Mouse (Mus musculus) lung, postnatal 0 days (tissue): ENCODE results near the gene Mblac1. TPM values are rescaled to one million over a fixed set of nuclear protein-coding genes. Genes with fewer than 3 reads are reported as not detected.
"Not testable (repeated sequence)": the region's sequence is repeated elsewhere in the genome, so short reads cannot be mapped to it uniquely, and the experiment has no call there.

ENCODE experiments used
- ATAC-seq: fragments of 200-750 bp; cut with Nextera tagmentation; 2 replicates; pipeline ENCODE4 v1.8.0; 2017; ENCODE audit warnings: moderate library complexity
- DNase-seq: peaks from one replicate; pipeline ENCODE4 v3.0.0-alpha.2; 2016; ENCODE audit warnings: low spot score
- H3K27ac ChIP-seq: fragments of 300-500 bp; sonication (generic); 2 replicates; pipeline ENCODE4 v1.5.1; 2014; ENCODE audit warnings: antibody characterized with exemption, mild to moderate bottlenecking, low read length, mixed read lengths
- H3K27me3 ChIP-seq: fragments of 300-500 bp; sonication (generic); replicated peaks from 2 replicates; pipeline ENCODE4 v1.6.1; 2014; ENCODE audit warnings: low read length, mixed read lengths; ENCODE audit not compliant: insufficient read depth
- H3K36me3 ChIP-seq: fragments of 300-500 bp; sonication (generic); 2 replicates; pipeline ENCODE4 v1.6.1; 2014; ENCODE audit warnings: low read length, mixed read lengths; ENCODE audit not compliant: insufficient read depth
- H3K4me1 ChIP-seq: fragments of 300-500 bp; sonication (generic); 2 replicates; pipeline ENCODE4 v1.6.1; 2014; ENCODE audit warnings: antibody characterized with exemption, low read depth, low read length, mixed read lengths; ENCODE audit not compliant: insufficient read depth
- H3K4me2 ChIP-seq: fragments of 300-500 bp; sonication (generic); replicated peaks from 2 replicates; pipeline ENCODE4 v1.6.1; 2014; ENCODE audit warnings: low read depth, mild to moderate bottlenecking, low read length, moderate library complexity, mixed read lengths
- H3K4me3 ChIP-seq: fragments of 300-500 bp; sonication (generic); 2 replicates; pipeline ENCODE4 v1.5.1; 2014; ENCODE audit warnings: low read depth, low read length
- H3K9ac ChIP-seq: fragments of 300-500 bp; sonication (generic); replicated peaks from 2 replicates; pipeline ENCODE4 v1.6.1; 2014; ENCODE audit warnings: low read depth, mild to moderate bottlenecking
- H3K9me3 ChIP-seq: fragments of 300-500 bp; sonication (generic); 2 replicates; pipeline ENCODE4 v1.6.1; 2016; ENCODE audit warnings: low read length, mixed read lengths
- CTCF ChIP-seq: IDR thresholded peaks from 2 replicates; pipeline ENCODE4 v1.5.1; 2016; ENCODE audit warnings: antibody characterized with exemption, mild to moderate bottlenecking
- EP300 ChIP-seq: IDR thresholded peaks from 2 replicates; pipeline ENCODE4 v1.6.1; 2016; ENCODE audit warnings: antibody characterized with exemption, mild to moderate bottlenecking, control low read depth
- WGBS: fragments of 180-500 bp; shearing (Covaris S2); extraction: QIAGEN DNeasy Blood & Tissue Kit; methylation state at CpG from one replicate; pipeline ENCODE4 v1.1.7; 2014; 5-methylcytosine and 5-hydroxymethylcytosine counted together
- polyA plus RNA-seq: library from polyadenylated mRNA; unstranded; fragments of >200 nt; fragmentation: Nextera tagmentation; extraction: Ambion mirVana; gene quantifications from 2 replicates; pipeline ENCODE4 v1.2.1, GENCODE M21; 2015

Mblac1 gene
- polyA plus RNA-seq, 1 experiment from 2014 or later, result 6.3 TPM

GRCm38 (mm10) chr5:138207253-138207652 lies 13.1 kb downstream of the Mblac1 start:
- H3K4me3 ChIP-seq, result no peak overlapping the region
- no peak overlapping the region for H3K4me2 ChIP-seq
- TF ChIP-seq CTCF, result no peak
- TF ChIP-seq EP300, result no peak
- no peak overlapping the region for H3K9ac ChIP-seq
- H3K9me3 ChIP-seq, result no peaks in the 10 kb centered on the region
- no peaks in the 10 kb centered on the region for H3K27me3 ChIP-seq
- DNase-seq, result no peak
- no peaks in the 10 kb centered on the region for H3K36me3 ChIP-seq
- 84% methylated on average over 1 of the region's 1 CpGs for WGBS
- H3K27ac ChIP-seq, result no peak overlapping the region
- no peak for ATAC-seq
- no peaks in the 10 kb centered on the region for H3K4me1 ChIP-seq

GRCm38 (mm10) chr5:138207873-138208272 lies 13.8 kb downstream of the Mblac1 start:
- ATAC-seq (no peak), DNase-seq (no peak)
- TF ChIP-seq EP300 (no peak), CTCF (no peak)
- no peak overlapping the region for H3K9ac ChIP-seq
- no peak overlapping the region for H3K4me2 ChIP-seq
- H3K9me3 ChIP-seq, result no peaks in the 10 kb centered on the region
- no peaks in the 10 kb centered on the region for H3K36me3 ChIP-seq
- H3K27me3 ChIP-seq, result no peaks in the 10 kb centered on the region
- no peaks in the 10 kb centered on the region for H3K4me1 ChIP-seq
- no peak overlapping the region for H3K27ac ChIP-seq
- 75% methylated on average over 4 of the region's 4 CpGs for WGBS
- H3K4me3 ChIP-seq, result no peak overlapping the region

- H3K4me3 ChIP-seq, H3K27ac ChIP-seq, H3K4me1 ChIP-seq, H3K27me3 ChIP-seq, H3K9me3 ChIP-seq, ATAC-seq, H3K36me3 ChIP-seq, DNase-seq, H3K4me2 ChIP-seq, H3K9ac ChIP-seq: not testable (repeated sequence)
- 89% methylated on average over 13 of the region's 13 CpGs for WGBS
These were observed 22.5 kb downstream of the Mblac1 start for GRCm38 (mm10) chr5:138216632-138217031.

- no peaks in the 10 kb centered on the region for H3K9me3 ChIP-seq
These were observed 25.8 kb downstream of the Mblac1 start for GRCm38 (mm10) chr5:138219864-138220263.

GRCm38 (mm10) chr5:138222111-138222510 lies 28.0 kb downstream of the Mblac1 start:
- no peak overlapping the region for H3K27ac ChIP-seq
- no peak overlapping the region for H3K9ac ChIP-seq
- H3K36me3 ChIP-seq, result no peaks in the 10 kb centered on the region
- H3K4me3 ChIP-seq, result no peak overlapping the region
- peak; percentile 79 for DNase-seq
- no peak for ATAC-seq
- no peak overlapping the region for H3K4me2 ChIP-seq
- H3K27me3 ChIP-seq, result no peaks in the 10 kb centered on the region
- no peaks in the 10 kb centered on the region for H3K9me3 ChIP-seq
- H3K4me1 ChIP-seq, result no peaks in the 10 kb centered on the region
- TF ChIP-seq EP300 (no peak), CTCF (peak; percentile 86)
- 23% methylated on average over 4 of the region's 4 CpGs for WGBS

More at GRCm38 (mm10) chr5:138219864-138220263, 25.8 kb downstream of the Mblac1 start:
- ATAC-seq (no peak), DNase-seq (no peak)
- Histone ChIP-seq H3K4me1 (no peaks in the 10 kb centered on the region), H3K9ac (no peak overlapping the region), H3K36me3 (no peaks in the 10 kb centered on the region), H3K27ac (no peak overlapping the region), H3K4me3 (no peak overlapping the region), H3K4me2 (no peak overlapping the region), H3K27me3 (no peaks in the 10 kb centered on the region)
- 27% methylated on average over 2 of the region's 2 CpGs for WGBS
- TF ChIP-seq EP300 (no peak), CTCF (no peak)

- H3K9ac ChIP-seq, result no peak overlapping the region
- no peak overlapping the region for H3K4me2 ChIP-seq
- TF ChIP-seq EP300 (no peak), CTCF (no peak)
- ATAC-seq (no peak), DNase-seq (no peak)
- H3K27ac ChIP-seq, result no peak overlapping the region
- H3K9me3 ChIP-seq, result no peaks in the 10 kb centered on the region
- no peaks in the 10 kb centered on the region for H3K36me3 ChIP-seq
- H3K27me3 ChIP-seq, result no peaks in the 10 kb centered on the region
- no peak overlapping the region for H3K4me3 ChIP-seq
- 39% methylated on average over 3 of the region's 3 CpGs for WGBS
- H3K4me1 ChIP-seq, result no peaks in the 10 kb centered on the region
These were observed 29.2 kb downstream of the Mblac1 start for GRCm38 (mm10) chr5:138223287-138223686.

GRCm38 (mm10) chr5:138225700-138226099 lies 31.6 kb downstream of the Mblac1 start, which contains the start of gene Nxpe5:
Nxpe5 (plus strand) TSS chr5:138225898.
- Histone ChIP-seq H3K4me3 (no peak within 1 kb of the TSS), H3K27me3 (no peaks in the 10 kb centered on the region), H3K9me3 (no peaks in the 10 kb centered on the region), H3K4me2 (no peak within 1 kb of the TSS), H3K9ac (no peak within 1 kb of the TSS), H3K27ac (no peak within 1 kb of the TSS), H3K36me3 (no peaks in the 10 kb centered on the region), H3K4me1 (no peaks in the 10 kb centered on the region)
- ATAC-seq (no peak), DNase-seq (no peak)
- TF ChIP-seq CTCF (no peak), EP300 (no peak)
- WGBS, result 48% methylated on average over 2 of the region's 2 CpGs
